Mouse (Mus musculus): ENCODE measurements around the gene Sar1b.
A peak's percentile ranks its signal among the peaks of the same experiment; 100 is the strongest.
"Not testable (repeated sequence)": the region's sequence is repeated elsewhere in the genome, so short reads cannot be mapped to it uniquely, and the experiment has no call there.

Gene Sar1b

DNA sequence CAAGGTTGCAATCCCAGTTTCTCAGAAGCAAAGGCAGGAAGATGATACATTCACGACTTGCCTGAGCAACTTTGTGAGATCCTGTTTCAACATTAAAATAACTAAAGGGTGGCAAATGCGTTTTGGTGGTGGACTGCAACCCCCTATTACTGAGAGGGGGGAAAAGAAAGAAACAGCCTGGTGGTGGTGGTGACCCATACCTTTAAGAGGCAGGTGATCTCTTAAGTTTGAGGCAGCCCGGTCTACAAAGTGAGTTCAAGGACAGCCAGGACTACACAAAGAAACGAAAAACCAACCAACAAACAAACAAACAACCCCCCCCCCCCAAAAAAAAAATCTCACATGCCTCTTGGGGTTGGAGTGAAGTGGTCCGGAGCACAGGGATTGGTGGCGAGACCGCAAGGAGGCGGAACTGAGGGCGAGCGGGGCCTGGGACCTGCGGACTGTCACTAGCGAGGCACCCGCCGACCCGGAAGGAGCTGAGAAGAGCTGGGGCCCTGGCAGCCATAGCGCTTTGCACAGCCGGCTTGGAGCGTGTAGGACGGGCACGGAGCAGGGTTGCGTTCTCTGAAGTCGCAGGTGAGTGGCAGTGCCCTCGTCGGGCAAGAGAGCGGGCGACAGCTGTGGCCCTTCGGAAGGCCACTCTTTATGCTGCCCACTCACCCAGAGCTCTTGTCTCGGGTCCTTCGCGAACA, at the start of gene Sar1b, which contains the start of gene Sec24a:
Gene Sar1b (plus strand): TSS at position 475 of the 695 bp plus-strand sequence.
Gene Sec24a (minus strand): TSS at position 422 of the 695 bp plus-strand sequence.
- DNase-seq (ENCODE audit: low spot score): peak; percentile 88

DNA sequence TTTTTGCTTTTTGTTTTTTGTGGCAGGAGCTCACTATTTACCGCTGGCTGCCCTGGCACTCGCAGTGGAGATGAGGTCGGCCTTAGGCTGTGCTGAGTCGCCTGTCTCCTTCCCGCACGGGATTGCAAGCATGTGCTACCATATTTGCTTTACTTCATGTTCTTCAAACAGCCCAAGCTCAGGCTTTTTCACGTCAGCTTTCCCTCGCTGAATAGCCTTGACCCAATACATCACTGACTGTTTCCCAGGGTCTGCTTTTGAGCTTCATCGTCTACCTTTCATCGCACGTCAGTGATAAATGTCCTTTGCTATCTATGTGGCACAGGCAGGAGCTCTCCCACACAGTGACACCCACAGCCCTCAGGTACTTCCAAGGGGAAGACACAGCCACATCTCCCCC, 42.4 kb upstream of the Sar1b start:
- no peak for DNase-seq (ENCODE audit: low spot score)

DNA sequence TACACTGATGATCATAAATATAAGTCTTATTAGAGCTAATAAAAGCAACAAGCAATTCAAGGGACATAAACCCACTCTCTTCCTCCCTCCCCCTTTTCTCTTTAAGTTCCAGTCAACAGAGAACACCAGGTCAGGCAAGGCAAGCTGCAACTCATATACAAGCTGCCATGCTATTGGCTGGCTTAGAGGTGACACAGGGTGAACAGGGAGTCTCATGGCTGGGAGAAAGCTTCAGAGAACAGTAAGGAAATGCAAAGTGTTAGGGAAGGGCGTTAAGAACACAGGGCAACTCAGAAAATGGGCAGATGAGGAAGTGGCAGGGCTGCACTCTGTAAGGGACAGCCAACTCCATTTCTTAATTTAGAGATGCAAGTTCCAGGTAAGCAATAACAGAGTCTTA, 30.6 kb upstream of the Sar1b start:
- DNase-seq (ENCODE audit: low spot score): no peak

DNA sequence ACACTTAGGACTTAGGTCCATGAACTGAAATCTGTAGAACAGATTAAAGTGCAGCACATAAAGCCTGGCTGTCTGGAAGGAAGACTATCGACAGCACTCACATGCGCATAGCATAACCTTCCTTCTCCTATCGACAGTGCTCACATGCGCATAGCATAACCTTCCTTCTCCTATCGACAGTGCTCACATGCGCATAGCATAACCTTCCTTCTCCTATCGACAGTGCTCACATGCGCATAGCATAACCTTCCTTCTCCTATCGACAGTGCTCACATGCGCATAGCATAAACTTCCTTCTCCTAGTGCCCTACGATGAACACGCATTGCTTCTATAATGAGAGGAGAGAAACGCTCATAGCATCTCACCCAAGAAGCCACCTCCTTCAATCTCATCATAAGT, 29.3 kb upstream of the Sar1b start:
- DNase-seq (ENCODE audit: low spot score): not testable (repeated sequence)

DNA sequence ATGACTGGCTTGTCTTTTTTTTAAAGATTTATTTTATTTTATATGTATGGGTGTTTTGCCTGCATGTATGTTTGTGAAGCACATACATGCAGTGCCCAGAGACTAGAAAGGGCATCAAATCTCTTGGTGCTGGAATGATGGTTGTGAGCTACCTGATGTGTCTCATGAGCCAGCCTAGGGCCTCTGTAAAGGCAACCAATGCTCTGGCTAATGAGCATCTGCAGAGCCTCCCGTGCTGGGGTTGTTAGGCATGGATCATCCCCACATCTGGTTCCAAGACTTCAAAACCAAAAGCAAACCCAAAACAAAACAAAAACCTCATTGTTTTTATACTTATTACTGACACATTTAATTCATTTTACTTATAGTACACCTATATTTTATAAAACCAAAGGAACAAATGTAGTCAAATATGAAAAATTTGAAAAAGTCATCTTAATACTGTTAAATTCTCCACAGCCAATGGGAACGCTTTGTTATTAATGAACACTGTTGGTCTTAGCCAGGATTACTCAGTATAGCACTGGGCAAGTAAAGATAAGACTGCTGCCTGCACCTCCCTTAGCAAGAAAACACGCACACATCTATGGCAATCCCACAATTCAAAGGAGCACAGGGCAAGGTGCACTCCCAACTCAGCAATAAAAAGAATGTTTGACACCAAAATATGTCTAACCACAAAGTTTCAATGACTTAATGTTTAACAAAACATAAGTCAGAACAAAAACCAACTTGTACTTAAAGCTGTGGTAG, 24.7 kb upstream of the Sar1b start:
- no peak for DNase-seq (ENCODE audit: low spot score)

DNA sequence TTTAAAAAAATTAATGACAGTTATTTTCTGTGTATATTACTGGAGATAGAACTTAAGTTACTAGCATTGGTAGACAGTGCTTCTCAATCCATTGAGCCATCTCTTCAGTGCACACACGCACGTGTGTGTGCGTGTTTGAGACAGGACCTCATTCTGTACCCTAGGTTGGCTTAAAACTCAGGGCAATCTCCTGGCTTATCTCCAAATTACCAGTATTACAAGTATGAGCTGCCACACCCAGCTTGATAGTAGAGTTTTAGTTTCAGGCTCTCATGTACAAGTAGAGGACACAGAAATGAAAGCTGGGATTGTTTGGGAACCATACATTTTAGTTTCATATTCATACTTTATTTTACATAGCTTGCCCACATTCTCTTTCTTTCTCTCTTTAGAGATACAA, 22.8 kb upstream of the Sar1b start:
- DNase-seq (ENCODE audit: low spot score): no peak

DNA sequence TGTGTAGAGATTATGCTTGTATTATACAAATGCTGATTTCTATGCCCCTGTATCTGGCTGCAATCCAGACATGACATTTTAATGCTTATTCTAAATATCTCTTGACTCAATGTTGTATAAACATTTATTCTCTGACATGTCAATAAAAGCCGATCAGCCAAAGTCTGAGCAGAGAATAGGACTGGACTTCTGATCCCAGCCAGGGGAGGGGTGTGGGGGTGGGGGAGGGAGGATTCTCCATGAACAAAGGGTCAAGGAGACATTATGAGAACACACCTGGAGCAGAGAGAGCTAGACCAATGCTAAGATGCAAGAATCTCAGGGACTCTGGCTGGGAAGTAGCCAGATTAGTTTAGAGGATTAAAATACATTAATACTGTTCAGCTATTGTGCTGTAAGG, 17.4 kb upstream of the Sar1b start:
- no peak for DNase-seq (ENCODE audit: low spot score)

DNA sequence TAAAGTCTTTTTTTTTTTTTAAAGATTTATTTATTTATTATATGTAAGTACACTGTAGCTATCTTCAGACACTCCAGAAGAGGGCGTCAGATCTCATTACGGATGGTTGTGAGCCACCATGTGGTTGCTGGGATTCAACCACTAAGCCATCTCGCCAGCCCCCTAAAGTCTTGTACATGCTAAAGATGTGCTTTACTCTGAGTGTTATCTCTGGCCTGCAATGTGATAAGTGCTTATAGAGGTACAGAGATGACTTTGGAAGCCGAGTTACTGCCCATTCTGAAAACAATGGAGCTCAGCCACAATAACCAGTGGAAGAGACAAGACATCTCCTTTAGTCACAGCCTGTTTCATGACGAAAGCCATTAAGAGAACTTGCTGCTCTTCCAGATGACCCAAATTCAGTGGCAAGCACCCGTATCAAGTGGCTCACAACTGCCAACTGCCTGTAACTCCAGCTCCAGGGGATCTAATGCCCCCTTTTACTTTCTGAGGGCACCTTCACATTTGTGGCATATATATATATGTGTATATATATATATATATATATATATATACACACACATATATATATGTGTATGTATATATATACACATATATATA, 11.8 kb upstream of the Sar1b start:
- DNase-seq (ENCODE audit: low spot score): not testable (repeated sequence)

DNA sequence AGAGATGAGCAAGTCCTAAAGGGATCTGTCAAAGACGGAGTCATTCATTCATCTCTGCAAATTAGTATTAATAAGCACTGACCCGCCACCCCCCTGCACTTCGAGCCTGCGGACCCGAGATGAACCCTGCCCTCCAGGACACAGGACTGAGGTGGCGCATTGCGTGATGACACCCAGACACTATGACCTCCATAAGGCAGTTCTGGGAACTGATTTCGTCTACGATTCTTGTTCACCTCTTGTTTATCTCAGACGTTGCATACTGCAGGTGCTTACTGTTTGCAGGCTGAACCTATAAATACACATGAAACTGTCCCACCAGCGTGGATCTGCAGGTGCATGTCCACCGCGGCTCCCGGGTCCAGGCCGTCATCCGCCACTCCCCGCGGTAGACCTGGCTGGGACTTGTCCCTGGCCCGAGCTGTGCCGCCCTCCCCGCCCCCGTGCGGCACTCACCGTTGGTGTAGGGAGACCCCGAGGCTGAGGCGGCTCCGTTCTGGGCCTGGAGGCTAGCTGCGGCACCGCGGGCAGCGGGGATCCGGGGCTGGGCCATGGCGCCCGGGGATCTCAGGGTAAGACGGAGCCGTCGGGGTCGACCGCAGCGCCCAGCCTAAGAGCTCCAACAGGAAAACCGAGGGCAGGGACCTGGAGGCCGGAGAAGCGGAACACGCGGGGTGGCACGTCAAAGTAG, 7.7 kb upstream of the Sar1b start:
- peak; percentile 73 for DNase-seq (ENCODE audit: low spot score)

DNA sequence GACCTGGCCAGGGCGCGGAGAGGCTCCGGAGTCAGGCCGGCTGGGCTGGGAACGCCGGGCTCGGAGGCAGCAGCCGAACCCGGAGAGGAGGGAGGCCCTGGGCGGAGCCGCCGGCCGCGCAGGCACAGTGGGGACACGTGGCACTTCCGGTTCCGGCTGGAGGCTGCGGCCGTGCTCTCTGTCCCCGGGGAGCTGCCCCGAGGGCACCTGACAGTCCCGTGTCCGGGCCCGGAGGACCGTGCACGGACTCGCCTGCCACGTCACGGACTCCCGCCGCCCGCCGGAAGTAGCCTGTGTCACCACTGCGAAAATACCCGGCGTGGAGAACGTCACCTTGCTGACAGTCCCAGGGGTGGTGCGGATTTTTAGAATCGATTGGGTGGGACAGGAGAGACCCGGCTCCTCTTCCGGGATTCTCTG, 7.1 kb upstream of the Sar1b start:
- DNase-seq (ENCODE audit: low spot score): peak; percentile 92

DNA sequence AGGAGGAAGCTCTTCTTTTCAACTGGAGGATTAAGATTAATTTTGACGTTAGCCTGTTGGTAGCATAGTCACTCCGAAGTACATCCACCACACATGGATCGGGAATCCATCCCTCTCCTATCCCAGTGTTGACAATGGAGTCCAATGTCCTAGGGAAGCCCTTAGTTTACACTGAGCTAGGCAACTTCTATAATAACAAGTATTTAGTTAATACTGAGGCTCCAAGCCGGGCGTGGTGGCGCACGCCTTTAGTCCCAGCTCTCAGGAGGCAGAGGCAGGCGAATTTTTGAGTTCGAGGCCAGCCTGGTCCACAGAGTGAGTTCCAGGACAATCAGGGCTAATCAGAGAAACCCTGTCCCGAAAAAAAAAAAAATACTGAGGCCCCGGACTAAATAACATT, 6.5 kb upstream of the Sar1b start:
- DNase-seq (ENCODE audit: low spot score): no peak

DNA sequence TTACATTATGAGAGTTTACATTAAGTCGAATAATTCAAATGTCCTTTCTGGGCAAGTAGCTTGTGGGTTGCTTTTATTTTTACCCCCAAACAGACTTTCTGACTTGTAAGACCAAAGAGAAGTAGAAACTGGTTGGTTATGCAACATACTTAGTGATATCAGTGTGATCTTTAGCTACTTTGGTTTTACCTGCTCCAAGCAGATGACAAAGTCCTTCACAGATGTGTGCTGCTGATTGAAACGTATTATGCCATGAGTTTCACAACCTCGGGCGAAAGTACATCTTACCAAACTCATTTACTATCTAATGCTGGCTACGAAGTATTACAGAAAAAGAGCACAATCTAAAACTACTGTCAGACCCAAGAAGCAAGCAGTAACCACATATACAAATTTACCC, 5.9 kb upstream of the Sar1b start:
- DNase-seq (ENCODE audit: low spot score): no peak

DNA sequence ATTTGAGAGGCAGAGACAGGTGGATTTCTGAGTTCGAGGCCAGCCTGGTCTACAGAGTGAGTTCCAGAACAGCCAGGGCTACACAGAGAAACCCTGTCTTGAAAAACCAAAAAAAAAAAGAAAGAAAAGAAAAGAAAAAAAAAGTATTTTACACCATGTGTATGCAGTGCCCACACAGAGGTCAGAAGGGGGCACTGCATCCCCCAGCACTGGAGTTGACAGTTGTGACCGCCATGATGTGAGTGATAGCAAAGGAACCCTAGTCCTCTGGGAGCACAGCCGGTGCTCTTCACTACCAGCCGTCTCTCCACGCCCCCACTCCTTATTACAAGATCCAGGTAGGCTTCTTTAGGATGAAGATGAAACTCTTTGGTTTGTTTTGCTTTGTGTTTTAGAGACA, 5.3 kb upstream of the Sar1b start:
- not testable (repeated sequence) for DNase-seq (ENCODE audit: low spot score)

DNA sequence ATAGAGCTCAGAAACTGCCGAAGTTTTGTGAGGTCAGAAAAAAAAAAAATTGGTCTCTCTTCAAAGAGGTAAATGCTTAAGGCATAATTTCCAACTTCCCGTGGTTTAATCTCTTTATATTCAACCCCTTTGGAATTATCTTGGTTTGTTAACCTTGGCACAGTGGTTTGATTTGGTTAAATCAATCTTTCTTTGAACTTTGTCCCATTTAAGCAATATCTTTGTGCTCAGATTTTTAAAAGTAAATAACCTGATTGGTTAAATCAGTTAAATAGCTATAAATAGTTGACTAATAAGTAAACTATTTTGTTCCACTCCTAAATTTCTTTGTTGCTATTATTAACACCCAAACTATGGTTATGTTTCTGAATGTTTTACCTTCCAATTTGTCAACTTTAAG, 4.2 kb upstream of the Sar1b start:
- DNase-seq (ENCODE audit: low spot score): no peak

DNA sequence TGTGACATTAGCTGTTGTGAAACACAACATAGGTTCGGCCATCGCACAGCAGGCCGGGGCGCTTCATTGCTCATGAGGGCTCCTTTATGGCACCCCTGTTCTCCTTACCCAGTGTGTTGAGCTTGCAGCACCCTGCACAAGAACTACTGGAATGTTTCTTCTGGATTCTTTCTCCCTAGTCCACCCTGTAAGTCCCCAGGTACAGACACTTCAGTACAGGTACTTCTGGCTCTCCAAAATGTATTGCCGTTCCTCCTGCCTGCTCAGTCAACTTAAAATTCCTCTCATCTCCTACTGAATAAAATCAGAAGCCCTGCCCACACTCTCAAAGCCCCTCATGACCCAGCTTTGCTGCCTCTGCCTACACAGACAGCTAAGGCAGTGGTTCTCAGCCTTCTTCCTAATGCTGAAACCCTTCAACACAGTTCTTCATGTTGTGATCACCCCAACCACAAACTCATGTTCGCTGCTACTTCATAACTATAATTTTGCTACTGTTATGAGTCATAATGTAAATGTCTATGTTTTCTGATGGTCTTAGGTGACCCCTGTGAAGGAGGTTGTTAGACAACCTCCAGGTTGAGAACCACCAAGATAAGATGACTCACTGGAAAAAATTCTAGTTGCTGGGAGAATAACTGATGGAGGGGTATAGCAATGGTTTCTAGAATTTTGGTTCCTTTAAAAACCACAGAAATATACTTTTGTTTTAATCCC, 3.4 kb upstream of the Sar1b start:
- DNase-seq (ENCODE audit: low spot score): no peak

DNA sequence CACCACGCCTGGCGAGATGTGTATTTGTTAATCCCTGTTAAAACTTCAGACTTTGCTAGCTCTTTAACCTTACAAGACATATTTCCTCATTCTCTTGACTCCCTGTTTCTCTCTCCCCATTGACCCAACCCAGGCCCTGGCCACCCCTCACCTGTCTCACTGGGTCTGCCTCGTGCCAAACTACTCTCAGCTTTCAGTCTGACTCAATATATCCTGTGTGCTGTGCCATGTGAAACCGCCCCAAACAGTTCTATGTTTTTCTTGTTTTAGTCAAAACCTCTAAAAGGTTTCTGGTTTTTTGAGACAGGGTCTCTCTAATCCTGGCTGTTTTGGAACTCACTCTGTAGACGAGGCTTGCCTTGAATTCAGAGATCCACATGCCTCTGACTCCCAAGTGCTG, 2.2 kb upstream of the Sar1b start:
- DNase-seq (ENCODE audit: low spot score): no peak

DNA sequence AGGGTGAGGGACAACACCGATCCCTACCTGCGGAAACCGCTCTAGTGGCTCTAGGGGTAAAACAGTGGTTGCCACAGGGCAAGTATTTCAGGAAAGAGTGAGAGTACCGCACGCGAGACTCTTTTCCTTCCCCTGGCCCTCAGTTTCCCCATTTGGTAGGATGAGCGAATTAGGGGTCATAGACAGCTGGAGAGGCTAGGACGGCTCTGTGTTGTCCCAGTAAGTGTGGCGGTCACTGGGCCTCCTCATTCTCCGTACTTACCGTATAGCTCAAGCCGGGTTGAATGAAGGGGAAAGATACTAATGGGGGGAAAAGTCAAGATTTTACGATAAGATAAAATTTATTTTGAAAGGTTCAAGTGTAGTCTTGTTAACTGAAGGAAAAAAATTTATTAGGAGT, 468 bp downstream of the Sar1b start:
- no peak for DNase-seq (ENCODE audit: low spot score)

DNA sequence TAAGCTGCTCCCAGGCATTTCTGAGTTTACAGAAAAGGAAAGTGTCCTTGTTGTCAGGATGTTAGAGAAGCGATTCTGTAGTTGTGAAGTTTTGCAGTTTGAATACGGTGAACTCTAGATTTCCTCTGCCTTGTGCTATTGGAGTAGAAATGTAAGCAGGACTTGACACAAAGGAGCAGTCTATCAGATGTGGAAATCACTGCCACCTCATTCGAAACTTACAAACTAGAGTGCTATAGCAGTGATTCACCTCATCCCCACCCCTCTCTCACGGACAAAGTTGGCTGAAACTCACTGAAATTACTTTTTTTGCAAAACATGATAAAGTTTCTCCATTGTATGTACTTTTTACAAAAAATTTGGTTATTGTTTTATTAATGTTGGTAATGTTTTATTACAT, 1.3 kb downstream of the Sar1b start:
- DNase-seq (ENCODE audit: low spot score): no peak

DNA sequence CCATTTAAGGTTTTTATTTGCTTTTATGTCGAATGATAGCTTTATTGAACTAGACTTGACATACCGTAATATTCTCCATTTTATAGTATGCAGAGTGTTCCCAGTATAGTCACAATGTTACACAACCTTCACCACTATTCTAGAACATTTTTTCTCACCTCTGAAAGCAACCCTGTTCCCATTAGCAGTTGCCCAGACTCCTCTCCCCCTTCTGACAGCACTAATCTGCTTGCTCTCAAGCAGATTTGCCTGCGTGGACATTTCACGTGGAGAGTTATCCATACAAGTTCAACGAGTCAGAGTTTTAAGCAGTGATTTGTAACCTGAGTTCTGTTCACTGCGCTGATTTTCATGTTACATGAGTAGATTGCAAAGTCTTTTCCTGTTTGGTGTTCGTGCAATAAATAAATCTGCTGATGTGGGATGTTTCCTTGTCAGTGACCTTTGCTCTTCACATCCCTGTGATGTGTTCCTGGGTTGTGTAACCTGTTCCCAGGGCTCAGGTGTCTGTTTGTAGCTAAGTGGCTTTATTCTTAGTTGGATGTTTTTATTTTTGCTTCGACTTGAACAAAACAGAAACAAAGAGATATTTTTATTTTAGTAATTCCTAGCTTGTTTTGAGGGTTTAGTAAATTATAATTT, 4.2 kb downstream of the Sar1b start:
- no peak for DNase-seq (ENCODE audit: low spot score)

DNA sequence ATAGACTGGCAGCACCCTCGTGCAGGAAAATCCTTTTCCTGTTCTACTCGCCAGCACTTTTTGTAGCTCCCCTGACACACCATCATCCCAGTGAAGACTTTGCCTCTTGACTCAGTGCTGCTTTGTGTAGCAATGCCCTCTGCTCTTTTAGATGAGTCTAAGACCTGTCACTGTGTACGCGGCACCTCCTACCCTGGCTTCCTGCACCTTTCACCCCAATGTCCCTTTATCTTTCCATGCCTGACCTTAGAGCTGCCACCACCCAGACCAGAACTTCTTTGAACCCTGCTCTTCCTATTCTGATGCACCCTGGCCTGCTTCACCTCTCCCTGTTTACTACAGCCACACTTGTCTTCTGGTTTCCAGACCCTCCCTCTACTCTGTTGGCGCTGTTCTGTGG, 4.8 kb downstream of the Sar1b start:
- DNase-seq (ENCODE audit: low spot score): no peak

DNA sequence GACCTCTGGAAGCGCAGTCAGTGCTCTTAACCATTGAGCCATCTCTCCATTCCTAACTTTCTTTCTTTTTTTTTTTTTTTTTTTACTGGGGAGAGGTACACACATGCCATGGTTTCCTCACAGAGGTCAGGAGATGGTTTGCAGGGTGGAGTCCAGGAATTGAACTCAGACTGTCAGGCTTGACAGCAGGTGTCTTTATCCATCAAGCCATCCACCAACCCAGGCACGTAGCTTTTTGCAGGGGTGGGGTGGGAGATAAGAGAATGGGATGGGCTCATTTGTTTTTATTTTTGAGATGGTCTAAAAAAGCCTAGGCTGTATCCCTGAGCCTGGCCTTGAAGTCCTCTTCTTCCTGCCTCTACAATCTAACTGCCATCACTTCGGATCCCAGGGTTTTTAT, 12.0 kb downstream of the Sar1b start:
- DNase-seq (ENCODE audit: low spot score): no peak

DNA sequence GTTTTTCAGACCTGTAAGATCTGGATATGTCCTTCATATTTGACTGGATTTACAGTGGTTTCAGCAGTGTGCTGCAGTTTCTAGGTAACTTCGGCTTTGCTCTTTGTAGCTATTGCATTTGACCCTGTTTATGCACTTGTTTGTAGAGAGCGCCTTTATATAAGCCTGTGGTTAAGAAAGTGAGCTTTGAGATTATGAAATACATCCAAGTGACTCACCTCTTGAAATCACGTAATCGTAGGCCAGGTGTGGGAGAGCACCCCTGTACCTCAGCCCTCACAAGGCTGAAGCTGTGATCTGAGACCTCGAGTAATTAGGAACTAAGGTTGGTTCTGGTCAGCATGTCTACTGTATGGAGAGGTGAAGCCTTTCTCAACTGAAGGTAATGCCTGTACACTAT, 14.0 kb downstream of the Sar1b start:
- no peak for DNase-seq (ENCODE audit: low spot score)

All from testis, postnatal 10 days (tissue).